In the genomic region with DNA sequence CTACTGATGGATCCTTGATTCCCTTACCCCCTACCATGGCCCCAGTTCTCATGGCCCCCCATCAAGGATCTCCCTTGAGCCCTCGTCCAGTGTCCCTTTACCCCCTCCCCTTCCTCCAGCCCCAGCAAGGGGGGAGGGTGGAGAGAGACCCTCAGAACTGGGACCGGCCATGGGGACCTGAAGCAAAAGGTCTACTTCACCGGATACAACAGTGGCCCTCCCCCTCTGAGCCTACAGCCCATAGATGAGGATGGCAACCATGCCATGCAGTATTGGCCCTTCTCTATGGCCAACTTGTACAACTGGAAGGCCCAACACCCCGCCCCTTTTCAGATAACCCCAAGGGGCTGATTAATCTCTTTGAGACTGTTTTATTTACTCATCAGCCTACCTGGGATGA, we compare ENCODE assay signal across 28 mouse cellular contexts.
"Had no signal": no experiment of that assay in that cellular context is flagged by ENCODE, and none has a peak within 500 bp of the region (broad histone marks: within the 10 kb centered on the region; RNA-seq: fewer than 3 reads in every experiment).

No protein-coding gene starts in this region.

- H3K4me3 ChIP-seq: gastrocnemius, adult 2 months; heart, adult 2 months; heart, embryonic 10.5 days; heart, embryonic 12.5 days; hindbrain, embryonic 10.5 days; hindbrain, embryonic 12.5 days; intestine, embryonic 15.5 days; kidney, embryonic 15.5 days; layer of hippocampus, adult 2 months; left cerebral cortex, adult 2 months; limb, embryonic 13.5 days; liver, embryonic 13.5 days; liver, embryonic 15.5 days had no signal

- DNase-seq: gastrocnemius, adult 2 months; gastrocnemius, postnatal 10 days; gastrocnemius, postnatal 25 days; heart, adult 2 months; heart, postnatal 10 days; heart, postnatal 4 days; kidney, adult 18-20 months; kidney, adult 8-10 months; kidney, postnatal 10 days; kidney, postnatal 25 days; kidney, postnatal 4 days; liver; liver, embryonic 13.5 days had no signal

- H3K9me3 ChIP-seq: heart, embryonic 10.5 days; heart, embryonic 12.5 days; hindbrain, embryonic 10.5 days; hindbrain, embryonic 12.5 days; intestine, embryonic 15.5 days; kidney, embryonic 15.5 days; limb, embryonic 13.5 days; liver, embryonic 13.5 days; liver, embryonic 15.5 days had no signal

- ATAC-seq: hindbrain, embryonic 16.5 days; inflammation-experienced regulatory T-cells, adult 6 months; intestine, embryonic 15.5 days; intestine, postnatal 0 days had no signal

- H3K9ac ChIP-seq: heart, embryonic 12.5 days; hindbrain, embryonic 12.5 days; hindbrain, embryonic 14.5 days; intestine, embryonic 15.5 days; kidney, embryonic 15.5 days; limb, embryonic 13.5 days; liver, embryonic 13.5 days; liver, embryonic 15.5 days had no signal

- H3K27me3 ChIP-seq: heart, embryonic 12.5 days; hindbrain, embryonic 12.5 days; intestine, embryonic 15.5 days; kidney, embryonic 15.5 days; limb, embryonic 13.5 days; liver, embryonic 13.5 days; liver, embryonic 15.5 days had no signal

- H3K4me2 ChIP-seq: heart, embryonic 12.5 days; hindbrain, embryonic 12.5 days; hindbrain, embryonic 14.5 days; intestine, embryonic 15.5 days; kidney, embryonic 15.5 days; limb, embryonic 13.5 days; liver, embryonic 11.5 days; liver, embryonic 13.5 days; liver, embryonic 15.5 days had no signal

- H3K4me1 ChIP-seq: heart, embryonic 10.5 days; heart, embryonic 12.5 days; hindbrain, embryonic 10.5 days; hindbrain, embryonic 12.5 days; intestine, embryonic 15.5 days; kidney, embryonic 15.5 days; limb, embryonic 13.5 days; liver, embryonic 13.5 days; liver, embryonic 15.5 days had no signal

- H3K36me3 ChIP-seq: heart, embryonic 10.5 days; heart, embryonic 12.5 days; hindbrain, embryonic 10.5 days; hindbrain, embryonic 12.5 days; intestine, embryonic 15.5 days; kidney, embryonic 15.5 days; limb, embryonic 13.5 days; liver, embryonic 13.5 days; liver, embryonic 15.5 days had no signal

- H3K27ac ChIP-seq: gastrocnemius, adult 2 months; heart, adult 2 months; heart, embryonic 10.5 days; hindbrain, embryonic 10.5 days; hindbrain, embryonic 12.5 days; hindbrain, embryonic 14.5 days; intestine, embryonic 15.5 days; kidney, embryonic 15.5 days; layer of hippocampus, adult 2 months; left cerebral cortex, adult 2 months; limb, embryonic 13.5 days; liver, embryonic 13.5 days; liver, embryonic 15.5 days had no signal
